Mouse (Mus musculus): ENCODE measurements around the gene Cldn4. TPM values are rescaled to one million over a fixed set of nuclear protein-coding genes. Genes with fewer than 3 reads are reported as not detected.
A peak's percentile ranks its signal among the peaks of the same experiment; 100 is the strongest.

The Cldn4 gene
- polyA plus RNA-seq, 1 experiment: 0.21 TPM

DNA sequence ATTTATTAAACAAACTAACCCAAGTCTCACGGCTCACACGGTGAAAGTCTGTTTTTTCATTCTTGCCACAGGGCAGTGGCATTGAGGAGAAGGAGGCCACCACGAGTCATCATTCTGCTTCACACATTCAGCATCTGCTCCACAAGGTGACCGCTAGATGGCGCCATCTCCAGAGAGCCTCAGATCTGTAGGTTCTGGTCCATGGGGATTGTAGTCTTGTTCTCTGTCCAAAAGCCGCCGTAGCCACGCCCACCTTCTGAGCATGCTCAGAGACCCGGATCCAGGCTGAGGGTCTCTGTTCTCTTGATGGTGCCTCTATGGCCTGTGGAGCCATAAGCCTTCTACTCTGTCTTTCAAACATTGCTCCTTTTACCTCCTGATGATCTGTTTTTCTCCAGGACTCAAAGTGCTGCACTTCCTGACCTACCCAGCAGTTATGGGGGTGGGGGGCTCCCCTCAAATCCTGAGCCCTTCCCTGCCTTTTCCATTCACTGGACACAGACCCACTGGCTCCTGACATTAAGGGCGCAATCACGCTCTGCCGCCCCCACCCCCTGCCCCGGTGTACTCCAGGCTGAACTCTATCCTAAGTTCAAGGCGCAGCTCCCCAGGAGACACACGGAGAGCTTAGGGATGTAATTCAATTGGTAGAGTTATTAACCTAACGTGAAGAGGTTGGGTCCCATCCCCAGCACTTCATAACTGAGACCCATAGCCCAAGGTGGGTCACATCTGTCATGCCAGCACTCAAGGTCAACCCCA is 28.5 kb downstream of the Cldn4 start:
- H3K27ac ChIP-seq (ENCODE audit: control insufficient read depth, insufficient read depth, low read depth, low read length): no peak overlapping the region
- no peak overlapping the region for H3K4me3 ChIP-seq (ENCODE audit: control insufficient read depth, low read depth, low read length)
- no peaks in the 10 kb centered on the region for H3K36me3 ChIP-seq (ENCODE audit: control insufficient read depth, insufficient read depth, low read length)
- TF ChIP-seq CTCF (IDR thresholded peaks at IDR 0.05; ENCODE audit: control insufficient read depth, insufficient read depth, insufficient replicate concordance, low read depth, low read length): peak; percentile 91; the same call in 1 of the 2 replicates
- TF ChIP-seq POLR2A (IDR thresholded peaks at IDR 0.05; ENCODE audit: control insufficient read depth, low read depth, low read length): no peak
- no peaks in the 10 kb centered on the region for H3K4me1 ChIP-seq (ENCODE audit: control insufficient read depth, insufficient read depth, low read length)
- H3K27me3 ChIP-seq (ENCODE audit: control insufficient read depth, insufficient read depth, low read length): no peaks in the 10 kb centered on the region

DNA sequence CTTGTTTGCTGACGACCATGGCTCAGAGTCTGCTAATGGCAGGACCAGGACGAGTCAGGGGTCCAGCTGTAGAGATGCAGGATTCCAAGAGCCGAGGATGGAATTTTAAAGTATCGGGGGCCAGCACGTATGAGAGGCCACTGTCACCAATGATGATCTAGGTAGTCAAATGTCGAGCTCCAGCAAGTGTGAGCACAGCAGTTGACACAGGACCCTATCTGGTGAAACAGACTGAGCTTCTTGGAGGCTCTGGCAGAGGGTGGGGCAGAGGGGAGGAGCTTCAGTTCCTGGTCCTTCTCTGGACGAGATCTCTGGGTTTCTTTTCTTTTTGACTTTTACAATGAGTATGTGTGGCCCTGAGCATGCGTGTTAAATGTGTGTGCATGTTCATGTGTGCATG is 31.4 kb downstream of the Cldn4 start, which contains the start of gene Cldn13:
TSS of gene Cldn13 (minus strand) at position 216 of the 400 bp plus-strand sequence.
- TF ChIP-seq POLR2A (IDR thresholded peaks at IDR 0.05; ENCODE audit: control insufficient read depth, low read depth, low read length) (no peak), CTCF (IDR thresholded peaks at IDR 0.05; ENCODE audit: control insufficient read depth, insufficient read depth, insufficient replicate concordance, low read depth, low read length) (no peak)
- peaks cover 2% of the 10 kb centered on the region; the same call in 1 of the 2 replicates for H3K4me1 ChIP-seq (ENCODE audit: control insufficient read depth, insufficient read depth, low read length)
- peak within 1 kb of the TSS; percentile 56 for H3K4me3 ChIP-seq (ENCODE audit: control insufficient read depth, low read depth, low read length)
- H3K27me3 ChIP-seq (ENCODE audit: control insufficient read depth, insufficient read depth, low read length): no peaks in the 10 kb centered on the region
- H3K27ac ChIP-seq (ENCODE audit: control insufficient read depth, insufficient read depth, low read depth, low read length): no peak within 1 kb of the TSS
- H3K36me3 ChIP-seq (ENCODE audit: control insufficient read depth, insufficient read depth, low read length): no peaks in the 10 kb centered on the region

DNA sequence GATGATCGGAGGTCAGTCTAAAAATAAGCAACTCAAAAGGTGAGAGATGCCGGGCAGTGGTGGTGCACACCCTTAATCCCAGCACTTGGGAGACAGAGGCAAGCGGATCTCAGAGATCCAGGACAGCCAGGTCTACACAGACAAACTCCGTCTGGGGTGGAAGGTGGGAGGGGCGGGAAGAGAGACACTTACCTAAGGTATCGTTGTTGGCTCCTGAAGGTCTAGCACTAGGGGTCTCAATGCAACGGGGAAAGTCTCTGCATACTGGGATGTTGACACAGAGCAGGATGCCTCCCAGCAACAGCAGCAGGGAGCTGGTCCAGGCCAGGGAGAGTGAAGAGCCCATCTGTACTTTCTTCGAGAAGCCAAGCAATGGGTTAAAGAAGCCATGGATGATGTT is 32.2 kb downstream of the Cldn4 start:
- H3K27me3 ChIP-seq (ENCODE audit: control insufficient read depth, insufficient read depth, low read length): no peaks in the 10 kb centered on the region
- TF ChIP-seq CTCF (IDR thresholded peaks at IDR 0.05; ENCODE audit: control insufficient read depth, insufficient read depth, insufficient replicate concordance, low read depth, low read length) (no peak), POLR2A (IDR thresholded peaks at IDR 0.05; ENCODE audit: control insufficient read depth, low read depth, low read length) (no peak)
- peaks cover 2% of the 10 kb centered on the region; the same call in 1 of the 2 replicates for H3K4me1 ChIP-seq (ENCODE audit: control insufficient read depth, insufficient read depth, low read length)
- H3K4me3 ChIP-seq (ENCODE audit: control insufficient read depth, low read depth, low read length): peak overlapping the region; percentile 56
- no peaks in the 10 kb centered on the region for H3K36me3 ChIP-seq (ENCODE audit: control insufficient read depth, insufficient read depth, low read length)
- H3K27ac ChIP-seq (ENCODE audit: control insufficient read depth, insufficient read depth, low read depth, low read length): no peak overlapping the region

DNA sequence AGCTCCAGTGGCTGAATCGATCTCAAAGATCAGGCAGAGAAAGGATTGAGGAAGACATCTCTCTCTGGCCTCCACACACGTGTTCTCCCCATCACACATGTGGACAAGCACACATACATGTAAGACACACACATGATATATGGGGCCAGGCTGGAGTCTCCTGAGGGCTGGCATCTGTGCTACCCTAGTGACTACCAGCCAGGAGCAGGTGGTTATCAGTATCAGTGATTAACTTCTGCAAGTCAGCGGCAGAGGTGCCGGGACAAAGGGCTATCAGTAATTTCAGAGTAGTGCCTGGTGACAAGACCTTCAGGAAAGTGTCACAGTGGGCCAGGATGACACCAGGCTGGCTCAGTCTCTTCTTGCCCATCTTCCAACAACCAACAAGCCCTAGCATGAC is 33.0 kb downstream of the Cldn4 start:
- Histone ChIP-seq H3K27ac (ENCODE audit: control insufficient read depth, insufficient read depth, low read depth, low read length) (no peak overlapping the region), H3K36me3 (ENCODE audit: control insufficient read depth, insufficient read depth, low read length) (no peaks in the 10 kb centered on the region), H3K4me1 (ENCODE audit: control insufficient read depth, insufficient read depth, low read length) (peaks cover 2% of the 10 kb centered on the region; the same call in 1 of the 2 replicates), H3K27me3 (ENCODE audit: control insufficient read depth, insufficient read depth, low read length) (no peaks in the 10 kb centered on the region), H3K4me3 (ENCODE audit: control insufficient read depth, low read depth, low read length) (peak overlapping the region; percentile 56)
- TF ChIP-seq POLR2A (IDR thresholded peaks at IDR 0.05; ENCODE audit: control insufficient read depth, low read depth, low read length): no peak
- no peak for TF ChIP-seq CTCF (IDR thresholded peaks at IDR 0.05; ENCODE audit: control insufficient read depth, insufficient read depth, insufficient replicate concordance, low read depth, low read length)

DNA sequence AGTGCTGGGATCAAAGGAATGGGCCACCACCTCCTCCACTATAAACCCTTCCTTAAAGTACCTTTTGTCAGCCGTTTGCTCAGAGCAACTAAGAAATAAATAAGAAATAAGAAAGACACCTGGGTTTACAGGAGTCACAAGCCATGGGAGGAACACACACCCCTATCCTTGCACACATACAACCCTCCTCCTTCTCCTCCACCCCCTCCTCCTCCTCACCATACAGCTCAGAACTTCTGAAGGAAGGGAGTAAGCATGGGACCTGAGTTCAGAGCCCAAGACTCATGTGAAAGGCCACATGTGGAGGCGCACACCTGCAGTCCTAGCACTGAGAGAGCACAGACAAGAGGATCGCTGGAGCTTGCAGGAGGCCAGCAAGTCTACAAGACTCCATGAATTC is 33.4 kb downstream of the Cldn4 start:
- no peak for TF ChIP-seq POLR2A (IDR thresholded peaks at IDR 0.05; ENCODE audit: control insufficient read depth, low read depth, low read length)
- Histone ChIP-seq H3K27ac (ENCODE audit: control insufficient read depth, insufficient read depth, low read depth, low read length) (no peak overlapping the region), H3K4me1 (ENCODE audit: control insufficient read depth, insufficient read depth, low read length) (peaks cover 2% of the 10 kb centered on the region; the same call in 1 of the 2 replicates), H3K27me3 (ENCODE audit: control insufficient read depth, insufficient read depth, low read length) (no peaks in the 10 kb centered on the region), H3K4me3 (ENCODE audit: control insufficient read depth, low read depth, low read length) (peak overlapping the region; percentile 56), H3K36me3 (ENCODE audit: control insufficient read depth, insufficient read depth, low read length) (no peaks in the 10 kb centered on the region)

DNA sequence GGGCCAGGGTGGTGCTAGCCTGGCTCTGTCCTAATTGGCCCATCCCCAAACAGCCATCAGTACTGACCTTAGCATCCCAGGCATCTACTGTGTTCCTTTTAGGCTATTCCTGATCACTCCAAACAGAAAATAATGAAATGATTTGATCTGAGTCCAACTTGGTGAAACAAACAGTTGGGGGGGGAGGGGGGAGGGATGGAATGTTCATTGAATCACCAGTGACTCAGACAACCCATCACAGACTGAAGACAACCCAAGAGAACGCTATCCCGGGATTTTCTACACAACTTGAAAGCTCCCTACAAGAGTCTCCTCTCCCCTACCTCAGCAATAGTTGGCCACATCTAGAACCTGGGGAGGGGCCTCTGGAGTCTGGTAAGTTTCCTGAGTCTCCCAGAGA is 34.8 kb downstream of the Cldn4 start:
- H3K36me3 ChIP-seq (ENCODE audit: control insufficient read depth, insufficient read depth, low read length): no peaks in the 10 kb centered on the region
- H3K4me3 ChIP-seq (ENCODE audit: control insufficient read depth, low read depth, low read length): 0 out of 2 replicates have a peak overlapping the region, but pooled peaks have one; percentile 6
- TF ChIP-seq POLR2A (IDR thresholded peaks at IDR 0.05; ENCODE audit: control insufficient read depth, low read depth, low read length): no peak
- TF ChIP-seq CTCF (IDR thresholded peaks at IDR 0.05; ENCODE audit: control insufficient read depth, insufficient read depth, insufficient replicate concordance, low read depth, low read length): no peak
- H3K27ac ChIP-seq (ENCODE audit: control insufficient read depth, insufficient read depth, low read depth, low read length): no peak overlapping the region
- H3K27me3 ChIP-seq (ENCODE audit: control insufficient read depth, insufficient read depth, low read length): no peaks in the 10 kb centered on the region
- peaks cover 2% of the 10 kb centered on the region; the same call in 1 of the 2 replicates for H3K4me1 ChIP-seq (ENCODE audit: control insufficient read depth, insufficient read depth, low read length)

DNA sequence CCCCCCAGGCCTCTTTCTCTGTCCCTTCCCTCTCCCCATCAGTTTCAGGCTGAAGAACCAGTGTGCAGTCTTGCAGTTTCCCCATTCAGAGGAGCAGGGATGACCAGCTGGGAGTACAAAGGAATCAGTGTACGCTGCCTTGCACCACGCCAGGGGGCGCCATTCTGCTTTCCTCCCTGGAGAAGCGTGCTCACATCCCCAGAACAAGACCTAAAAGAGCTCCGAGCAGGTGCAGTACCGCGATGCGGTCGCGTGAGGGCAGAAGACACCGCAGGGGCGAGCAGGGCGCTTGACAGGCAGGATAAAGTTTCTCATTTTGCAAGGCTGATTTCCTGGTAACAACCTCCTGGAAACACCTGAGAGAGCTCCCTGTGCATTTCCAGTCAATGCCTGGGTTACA is 39.6 kb downstream of the Cldn4 start:
- Histone ChIP-seq H3K4me1 (ENCODE audit: control insufficient read depth, insufficient read depth, low read length) (peaks cover 2% of the 10 kb centered on the region; the same call in 1 of the 2 replicates), H3K27ac (ENCODE audit: control insufficient read depth, insufficient read depth, low read depth, low read length) (no peak overlapping the region), H3K4me3 (ENCODE audit: control insufficient read depth, low read depth, low read length) (peak overlapping the region; percentile 87), H3K36me3 (ENCODE audit: control insufficient read depth, insufficient read depth, low read length) (no peaks in the 10 kb centered on the region), H3K27me3 (ENCODE audit: control insufficient read depth, insufficient read depth, low read length) (no peaks in the 10 kb centered on the region)
- TF ChIP-seq POLR2A (IDR thresholded peaks at IDR 0.05; ENCODE audit: control insufficient read depth, low read depth, low read length) (no peak), CTCF (IDR thresholded peaks at IDR 0.05; ENCODE audit: control insufficient read depth, insufficient read depth, insufficient replicate concordance, low read depth, low read length) (peak; percentile 95)
